Mouse (Mus musculus): ENCODE data around the gene Stub1.
"Not testable (repeated sequence)": the region's sequence is repeated elsewhere in the genome, so short reads cannot be mapped to it uniquely, and the experiment has no call there.

The Stub1 gene

GRCm38 (mm10) chr17:25824362-25825142, 8.7 kb downstream of the Stub1 start:
- DNase-seq (ENCODE audit: extremely low spot score, low spot score): no peak

GRCm38 (mm10) chr17:25823452-25823851, 9.8 kb downstream of the Stub1 start, which contains the start of gene Wdr24:
TSS of gene Wdr24 (plus strand) at chr17:25823627.
- peak; percentile 65 for DNase-seq (ENCODE audit: extremely low spot score, low spot score)

GRCm38 (mm10) chr17:25818851-25819780, 14.1 kb downstream of the Stub1 start:
- no peak for DNase-seq (ENCODE audit: extremely low spot score, low spot score)

- no peak for DNase-seq (ENCODE audit: extremely low spot score, low spot score)
These were observed 15.5 kb downstream of the Stub1 start for GRCm38 (mm10) chr17:25817662-25818061.

- DNase-seq (ENCODE audit: extremely low spot score, low spot score): peak; percentile 93
These were observed 19.7 kb downstream of the Stub1 start for GRCm38 (mm10) chr17:25813471-25813870.

- DNase-seq (ENCODE audit: extremely low spot score, low spot score): no peak
These were observed 22.3 kb downstream of the Stub1 start for GRCm38 (mm10) chr17:25810890-25811289.

- DNase-seq (ENCODE audit: extremely low spot score, low spot score): no peak
These were observed 23.4 kb downstream of the Stub1 start for GRCm38 (mm10) chr17:25809606-25810340.

GRCm38 (mm10) chr17:25808789-25809605, 24.2 kb downstream of the Stub1 start, which contains the start of gene Fbxl16:
TSS of gene Fbxl16 (plus strand) at chr17:25809085.
- peak; percentile 83 for DNase-seq (ENCODE audit: extremely low spot score, low spot score)

GRCm38 (mm10) chr17:25808028-25808427, 25.2 kb downstream of the Stub1 start:
- no peak for DNase-seq (ENCODE audit: extremely low spot score, low spot score)

- DNase-seq (ENCODE audit: extremely low spot score, low spot score): not testable (repeated sequence)
These were observed 25.8 kb downstream of the Stub1 start for GRCm38 (mm10) chr17:25807452-25807851.

GRCm38 (mm10) chr17:25806507-25806906, 26.7 kb downstream of the Stub1 start:
- DNase-seq (ENCODE audit: extremely low spot score, low spot score): no peak

GRCm38 (mm10) chr17:25802825-25803517, 30.2 kb downstream of the Stub1 start:
- DNase-seq (ENCODE audit: extremely low spot score, low spot score): peak; percentile 86

GRCm38 (mm10) chr17:25801029-25801428, 32.2 kb downstream of the Stub1 start:
- peak; percentile 65 for DNase-seq (ENCODE audit: extremely low spot score, low spot score)

GRCm38 (mm10) chr17:25796951-25797369, 36.2 kb downstream of the Stub1 start, which contains the start of gene Metrn:
TSS of gene Metrn (minus strand) at chr17:25797136.
- DNase-seq (ENCODE audit: extremely low spot score, low spot score): peak; percentile 93

- peak; percentile 55 for DNase-seq (ENCODE audit: extremely low spot score, low spot score)
These were observed 36.9 kb downstream of the Stub1 start for GRCm38 (mm10) chr17:25796211-25796771.

- peak; percentile 88 for DNase-seq (ENCODE audit: extremely low spot score, low spot score)
These were observed 37.6 kb downstream of the Stub1 start, which contains the start of gene AC134908.4 for GRCm38 (mm10) chr17:25795609-25796092. TSS of gene AC134908.4 (minus strand) at chr17:25795659.

- DNase-seq (ENCODE audit: extremely low spot score, low spot score): no peak
These were observed 38.2 kb downstream of the Stub1 start for GRCm38 (mm10) chr17:25794998-25795397.

GRCm38 (mm10) chr17:25794197-25794596, 39.0 kb downstream of the Stub1 start:
- DNase-seq (ENCODE audit: extremely low spot score, low spot score): peak; percentile 49

GRCm38 (mm10) chr17:25792615-25793014, 40.6 kb downstream of the Stub1 start, which contains the start of gene Fam173a:
TSS of gene Fam173a (minus strand) at chr17:25792901.
- peak; percentile 74 for DNase-seq (ENCODE audit: extremely low spot score, low spot score)

Data from neural tube, embryonic 10.5 days (tissue).